Mouse (Mus musculus): Measurements from ENCODE around the gene Anxa2. TPM values are rescaled to one million over a fixed set of nuclear protein-coding genes. Genes with fewer than 3 reads are reported as not detected.
A peak's percentile ranks its signal among the peaks of the same experiment; 100 is the strongest.

Gene Anxa2
- total RNA-seq, 1 experiment from 2014 or later: 479 TPM

GRCm38 (mm10) chr9:69457143-69457542 lies 3.7 kb downstream of the Anxa2 start:
- ATAC-seq (replicated peaks; ENCODE audit: insufficient number of reproducible peaks, low FRiP score, low TSS enrichment, poor library complexity, severe bottlenecking): no peak

GRCm38 (mm10) chr9:69457747-69458625 lies 4.6 kb downstream of the Anxa2 start:
- no peak for ATAC-seq (replicated peaks; ENCODE audit: insufficient number of reproducible peaks, low FRiP score, low TSS enrichment, poor library complexity, severe bottlenecking)

- no peak for ATAC-seq (replicated peaks; ENCODE audit: insufficient number of reproducible peaks, low FRiP score, low TSS enrichment, poor library complexity, severe bottlenecking)
Observed at GRCm38 (mm10) chr9:69458982-69459381, 5.6 kb downstream of the Anxa2 start.

- no peak for ATAC-seq (replicated peaks; ENCODE audit: insufficient number of reproducible peaks, low FRiP score, low TSS enrichment, poor library complexity, severe bottlenecking)
Observed at GRCm38 (mm10) chr9:69459876-69460275, 6.5 kb downstream of the Anxa2 start.

- ATAC-seq (replicated peaks; ENCODE audit: insufficient number of reproducible peaks, low FRiP score, low TSS enrichment, poor library complexity, severe bottlenecking): no peak
Observed at GRCm38 (mm10) chr9:69463046-69463445, 9.6 kb downstream of the Anxa2 start.

- no peak for ATAC-seq (replicated peaks; ENCODE audit: insufficient number of reproducible peaks, low FRiP score, low TSS enrichment, poor library complexity, severe bottlenecking)
Observed at GRCm38 (mm10) chr9:69464109-69464756, 10.8 kb downstream of the Anxa2 start.

- ATAC-seq (replicated peaks; ENCODE audit: insufficient number of reproducible peaks, low FRiP score, low TSS enrichment, poor library complexity, severe bottlenecking): 0 out of 2 replicates have a peak, but pooled peaks have one; percentile 56
Observed at GRCm38 (mm10) chr9:69466098-69466497, 12.7 kb downstream of the Anxa2 start.

- ATAC-seq (replicated peaks; ENCODE audit: insufficient number of reproducible peaks, low FRiP score, low TSS enrichment, poor library complexity, severe bottlenecking): no peak
Observed at GRCm38 (mm10) chr9:69467310-69467939, 14.0 kb downstream of the Anxa2 start.

- no peak for ATAC-seq (replicated peaks; ENCODE audit: insufficient number of reproducible peaks, low FRiP score, low TSS enrichment, poor library complexity, severe bottlenecking)
Observed at GRCm38 (mm10) chr9:69468991-69469390, 15.6 kb downstream of the Anxa2 start.

- ATAC-seq (replicated peaks; ENCODE audit: insufficient number of reproducible peaks, low FRiP score, low TSS enrichment, poor library complexity, severe bottlenecking): no peak
Observed at GRCm38 (mm10) chr9:69470362-69470761, 16.9 kb downstream of the Anxa2 start.

- no peak for ATAC-seq (replicated peaks; ENCODE audit: insufficient number of reproducible peaks, low FRiP score, low TSS enrichment, poor library complexity, severe bottlenecking)
Observed at GRCm38 (mm10) chr9:69470921-69471320, 17.5 kb downstream of the Anxa2 start.

- ATAC-seq (replicated peaks; ENCODE audit: insufficient number of reproducible peaks, low FRiP score, low TSS enrichment, poor library complexity, severe bottlenecking): no peak
Observed at GRCm38 (mm10) chr9:69472724-69473123, 19.3 kb downstream of the Anxa2 start.

- ATAC-seq (replicated peaks; ENCODE audit: insufficient number of reproducible peaks, low FRiP score, low TSS enrichment, poor library complexity, severe bottlenecking): no peak
Observed at GRCm38 (mm10) chr9:69475873-69476272, 22.5 kb downstream of the Anxa2 start.

GRCm38 (mm10) chr9:69477195-69477823 lies 23.9 kb downstream of the Anxa2 start:
- ATAC-seq (replicated peaks; ENCODE audit: insufficient number of reproducible peaks, low FRiP score, low TSS enrichment, poor library complexity, severe bottlenecking): no peak

GRCm38 (mm10) chr9:69477824-69478222 lies 24.4 kb downstream of the Anxa2 start:
- ATAC-seq (replicated peaks; ENCODE audit: insufficient number of reproducible peaks, low FRiP score, low TSS enrichment, poor library complexity, severe bottlenecking): no peak

- peak; percentile 86 for ATAC-seq (replicated peaks; ENCODE audit: insufficient number of reproducible peaks, low FRiP score, low TSS enrichment, poor library complexity, severe bottlenecking)
Observed at GRCm38 (mm10) chr9:69480344-69480743, 26.9 kb downstream of the Anxa2 start.

- no peak for ATAC-seq (replicated peaks; ENCODE audit: insufficient number of reproducible peaks, low FRiP score, low TSS enrichment, poor library complexity, severe bottlenecking)
Observed at GRCm38 (mm10) chr9:69483811-69484210, 30.4 kb downstream of the Anxa2 start.

GRCm38 (mm10) chr9:69486140-69486539 lies 32.7 kb downstream of the Anxa2 start:
- no peak for ATAC-seq (replicated peaks; ENCODE audit: insufficient number of reproducible peaks, low FRiP score, low TSS enrichment, poor library complexity, severe bottlenecking)

GRCm38 (mm10) chr9:69488510-69488909 lies 35.1 kb downstream of the Anxa2 start:
- ATAC-seq (replicated peaks; ENCODE audit: insufficient number of reproducible peaks, low FRiP score, low TSS enrichment, poor library complexity, severe bottlenecking): no peak

All from monocyte, adult 5-6 weeks (primary cell).